Mouse (Mus musculus): ENCODE results near the gene Sgcd.

The Sgcd gene

GRCm38 (mm10) chr11:47276586-47276985, 712.2 kb downstream of the Sgcd start:
- no peak for DNase-seq (ENCODE audit: low spot score)

- DNase-seq (ENCODE audit: low spot score) = no peak
These were observed 720.2 kb downstream of the Sgcd start for GRCm38 (mm10) chr11:47268556-47268955.

- no peak for DNase-seq (ENCODE audit: low spot score)
These were observed 724.3 kb downstream of the Sgcd start for GRCm38 (mm10) chr11:47264267-47264984.

GRCm38 (mm10) chr11:47250301-47250700, 738.5 kb downstream of the Sgcd start:
- DNase-seq (ENCODE audit: low spot score) = no peak

- DNase-seq (ENCODE audit: low spot score) = no peak
These were observed 740.4 kb downstream of the Sgcd start for GRCm38 (mm10) chr11:47248345-47248893.

GRCm38 (mm10) chr11:47247703-47248344, 740.9 kb downstream of the Sgcd start:
- DNase-seq (ENCODE audit: low spot score) = no peak

GRCm38 (mm10) chr11:47242401-47242800, 746.4 kb downstream of the Sgcd start:
- no peak for DNase-seq (ENCODE audit: low spot score)

- DNase-seq (ENCODE audit: low spot score) = no peak
These were observed 760.5 kb downstream of the Sgcd start for GRCm38 (mm10) chr11:47228222-47228621.

GRCm38 (mm10) chr11:47224148-47224547, 764.6 kb downstream of the Sgcd start:
- no peak for DNase-seq (ENCODE audit: low spot score)

GRCm38 (mm10) chr11:47211531-47211930, 777.2 kb downstream of the Sgcd start:
- no peak for DNase-seq (ENCODE audit: low spot score)

GRCm38 (mm10) chr11:47206461-47206860, 782.3 kb downstream of the Sgcd start:
- no peak for DNase-seq (ENCODE audit: low spot score)

- no peak for DNase-seq (ENCODE audit: low spot score)
These were observed 789.7 kb downstream of the Sgcd start for GRCm38 (mm10) chr11:47199106-47199505.

- DNase-seq (ENCODE audit: low spot score) = no peak
These were observed 800.2 kb downstream of the Sgcd start for GRCm38 (mm10) chr11:47188556-47188955.

- no peak for DNase-seq (ENCODE audit: low spot score)
These were observed 813.8 kb downstream of the Sgcd start for GRCm38 (mm10) chr11:47174977-47175376.

- DNase-seq (ENCODE audit: low spot score) = no peak
These were observed 817.7 kb downstream of the Sgcd start for GRCm38 (mm10) chr11:47170926-47171625.

GRCm38 (mm10) chr11:47167376-47167775, 821.4 kb downstream of the Sgcd start:
- DNase-seq (ENCODE audit: low spot score) = no peak

GRCm38 (mm10) chr11:47158089-47158488, 830.7 kb downstream of the Sgcd start:
- no peak for DNase-seq (ENCODE audit: low spot score)

GRCm38 (mm10) chr11:47156730-47157693, 831.8 kb downstream of the Sgcd start:
- no peak for DNase-seq (ENCODE audit: low spot score)

- no peak for DNase-seq (ENCODE audit: low spot score)
These were observed 833.8 kb downstream of the Sgcd start for GRCm38 (mm10) chr11:47154837-47155430.

GRCm38 (mm10) chr11:47149607-47150006, 839.2 kb downstream of the Sgcd start:
- DNase-seq (ENCODE audit: low spot score) = no peak

GRCm38 (mm10) chr11:47139867-47140266, 848.9 kb downstream of the Sgcd start:
- DNase-seq (ENCODE audit: low spot score) = no peak

Data from ovary, postnatal 14 days (tissue).